Mouse (Mus musculus): ENCODE measurements at regions not wholly inside any gene's neighbourhood (a gene's known extent, or its start where the extent isn't known, plus 50 kb on each side); places are given as distances from the start of the nearest gene placed in this dataset.

- 67% methylated on average over 9 of the region's 9 CpGs for WGBS
- Histone ChIP-seq H3K4me1 (replicated peaks; ENCODE audit: control insufficient read depth, insufficient read depth, low read length) (no peaks in the 10 kb centered on the region), H3K4me2 (ENCODE audit: low read length) (no peak overlapping the region), H3K27me3 (replicated peaks; ENCODE audit: control insufficient read depth, insufficient read depth, low read length) (no peaks in the 10 kb centered on the region), H3K36me3 (ENCODE audit: control insufficient read depth, insufficient read depth, low read length) (no peaks in the 10 kb centered on the region), H3K9ac (ENCODE audit: low read length) (no peak overlapping the region), H3K9me3 (ENCODE audit: control insufficient read depth, low read length) (no peaks in the 10 kb centered on the region; the same call in 1 of the 2 replicates), H3K27ac (ENCODE audit: low read depth) (no peak overlapping the region), H3K4me3 (ENCODE audit: low read depth, low read length) (no peak overlapping the region)
- DNase-seq (ENCODE audit: low spot score), result no peak
- ATAC-seq (replicated peaks; ENCODE audit: low FRiP score, low TSS enrichment, low read depth), result no peak
Measured at GRCm38 (mm10) chr9:115680703-115681576, 228.3 kb upstream of the Gadl1 start.

- ATAC-seq (replicated peaks; ENCODE audit: low FRiP score, low TSS enrichment, low read depth) (no peak), DNase-seq (ENCODE audit: low spot score) (no peak)
- Histone ChIP-seq H3K27ac (ENCODE audit: low read depth) (no peak overlapping the region), H3K4me2 (ENCODE audit: low read length) (no peak overlapping the region), H3K4me1 (replicated peaks; ENCODE audit: control insufficient read depth, insufficient read depth, low read length) (no peaks in the 10 kb centered on the region), H3K36me3 (ENCODE audit: control insufficient read depth, insufficient read depth, low read length) (no peaks in the 10 kb centered on the region), H3K4me3 (ENCODE audit: low read depth, low read length) (no peak overlapping the region), H3K9me3 (ENCODE audit: control insufficient read depth, low read length) (no peaks in the 10 kb centered on the region; the same call in 1 of the 2 replicates), H3K27me3 (replicated peaks; ENCODE audit: control insufficient read depth, insufficient read depth, low read length) (no peaks in the 10 kb centered on the region), H3K9ac (ENCODE audit: low read length) (no peak overlapping the region)
- 57% methylated on average over 9 of the region's 9 CpGs for WGBS
Measured at GRCm38 (mm10) chr9:115681841-115682240, 227.4 kb upstream of the Gadl1 start.

GRCm38 (mm10) chr9:115683951-115684350 lies 225.3 kb upstream of the Gadl1 start:
- Histone ChIP-seq H3K36me3 (ENCODE audit: control insufficient read depth, insufficient read depth, low read length) (no peaks in the 10 kb centered on the region), H3K4me2 (ENCODE audit: low read length) (no peak overlapping the region), H3K4me3 (ENCODE audit: low read depth, low read length) (no peak overlapping the region), H3K27me3 (replicated peaks; ENCODE audit: control insufficient read depth, insufficient read depth, low read length) (no peaks in the 10 kb centered on the region), H3K4me1 (replicated peaks; ENCODE audit: control insufficient read depth, insufficient read depth, low read length) (no peaks in the 10 kb centered on the region), H3K27ac (ENCODE audit: low read depth) (no peak overlapping the region), H3K9me3 (ENCODE audit: control insufficient read depth, low read length) (no peaks in the 10 kb centered on the region; the same call in 1 of the 2 replicates), H3K9ac (ENCODE audit: low read length) (no peak overlapping the region)
- no peak for ATAC-seq (replicated peaks; ENCODE audit: low FRiP score, low TSS enrichment, low read depth)
- DNase-seq (ENCODE audit: low spot score), result no peak

- Histone ChIP-seq H3K4me2 (ENCODE audit: low read length) (no peak overlapping the region), H3K36me3 (ENCODE audit: control insufficient read depth, insufficient read depth, low read length) (no peaks in the 10 kb centered on the region), H3K9ac (ENCODE audit: low read length) (no peak overlapping the region), H3K4me3 (ENCODE audit: low read depth, low read length) (no peak overlapping the region), H3K27me3 (replicated peaks; ENCODE audit: control insufficient read depth, insufficient read depth, low read length) (no peaks in the 10 kb centered on the region), H3K4me1 (replicated peaks; ENCODE audit: control insufficient read depth, insufficient read depth, low read length) (no peaks in the 10 kb centered on the region), H3K9me3 (ENCODE audit: control insufficient read depth, low read length) (no peaks in the 10 kb centered on the region; the same call in 1 of the 2 replicates), H3K27ac (ENCODE audit: low read depth) (no peak overlapping the region)
- ATAC-seq (replicated peaks; ENCODE audit: low FRiP score, low TSS enrichment, low read depth) (no peak), DNase-seq (ENCODE audit: low spot score) (no peak)
- WGBS, result 84% methylated on average over 5 of the region's 5 CpGs
Measured at GRCm38 (mm10) chr9:115686605-115687004, 222.7 kb upstream of the Gadl1 start.

GRCm38 (mm10) chr9:115692837-115693236 lies 216.4 kb upstream of the Gadl1 start:
- 64% methylated on average over 2 of the region's 2 CpGs for WGBS
- H3K27me3 ChIP-seq (replicated peaks; ENCODE audit: control insufficient read depth, insufficient read depth, low read length), result no peaks in the 10 kb centered on the region
- no peaks in the 10 kb centered on the region for H3K9me3 ChIP-seq (ENCODE audit: control insufficient read depth, low read length)
- ATAC-seq (replicated peaks; ENCODE audit: low FRiP score, low TSS enrichment, low read depth) (no peak), DNase-seq (ENCODE audit: low spot score) (no peak)
- no peak overlapping the region for H3K4me2 ChIP-seq (ENCODE audit: low read length)
- H3K4me1 ChIP-seq (replicated peaks; ENCODE audit: control insufficient read depth, insufficient read depth, low read length), result no peaks in the 10 kb centered on the region
- H3K27ac ChIP-seq (ENCODE audit: low read depth), result no peak overlapping the region
- H3K9ac ChIP-seq (ENCODE audit: low read length), result no peak overlapping the region
- no peaks in the 10 kb centered on the region for H3K36me3 ChIP-seq (ENCODE audit: control insufficient read depth, insufficient read depth, low read length)
- no peak overlapping the region for H3K4me3 ChIP-seq (ENCODE audit: low read depth, low read length)

GRCm38 (mm10) chr9:115703791-115704190 lies 205.5 kb upstream of the Gadl1 start:
- Histone ChIP-seq H3K4me2 (ENCODE audit: low read length) (no peak overlapping the region), H3K27me3 (replicated peaks; ENCODE audit: control insufficient read depth, insufficient read depth, low read length) (no peaks in the 10 kb centered on the region), H3K4me3 (ENCODE audit: low read depth, low read length) (no peak overlapping the region), H3K9ac (ENCODE audit: low read length) (no peak overlapping the region), H3K36me3 (ENCODE audit: control insufficient read depth, insufficient read depth, low read length) (no peaks in the 10 kb centered on the region), H3K4me1 (replicated peaks; ENCODE audit: control insufficient read depth, insufficient read depth, low read length) (peaks cover 7% of the 10 kb centered on the region; the same call in 1 of the 2 replicates), H3K9me3 (ENCODE audit: control insufficient read depth, low read length) (no peaks in the 10 kb centered on the region), H3K27ac (ENCODE audit: low read depth) (no peak overlapping the region)
- 90% methylated on average over 7 of the region's 7 CpGs for WGBS
- ATAC-seq (replicated peaks; ENCODE audit: low FRiP score, low TSS enrichment, low read depth) (no peak), DNase-seq (ENCODE audit: low spot score) (no peak)

- DNase-seq (ENCODE audit: low spot score) (peak; percentile 72), ATAC-seq (replicated peaks; ENCODE audit: low FRiP score, low TSS enrichment, low read depth) (no peak)
- H3K36me3 ChIP-seq (ENCODE audit: control insufficient read depth, insufficient read depth, low read length), result no peaks in the 10 kb centered on the region
- H3K4me3 ChIP-seq (ENCODE audit: low read depth, low read length), result no peak overlapping the region
- no peaks in the 10 kb centered on the region for H3K9me3 ChIP-seq (ENCODE audit: control insufficient read depth, low read length)
- no peak overlapping the region for H3K27ac ChIP-seq (ENCODE audit: low read depth)
- 35% methylated on average over 9 of the region's 9 CpGs for WGBS
- H3K9ac ChIP-seq (ENCODE audit: low read length), result no peak overlapping the region
- H3K27me3 ChIP-seq (replicated peaks; ENCODE audit: control insufficient read depth, insufficient read depth, low read length), result no peaks in the 10 kb centered on the region
- no peak overlapping the region for H3K4me2 ChIP-seq (ENCODE audit: low read length)
- peaks cover 7% of the 10 kb centered on the region; the same call in 1 of the 2 replicates for H3K4me1 ChIP-seq (replicated peaks; ENCODE audit: control insufficient read depth, insufficient read depth, low read length)
Measured at GRCm38 (mm10) chr9:115704249-115704648, 205.0 kb upstream of the Gadl1 start.

- no peak for DNase-seq (ENCODE audit: low spot score)
- no peak overlapping the region for H3K9ac ChIP-seq (ENCODE audit: low read length)
- peaks cover 7% of the 10 kb centered on the region; the same call in 1 of the 2 replicates for H3K4me1 ChIP-seq (replicated peaks; ENCODE audit: control insufficient read depth, insufficient read depth, low read length)
- H3K4me2 ChIP-seq (ENCODE audit: low read length), result no peak overlapping the region
- H3K27me3 ChIP-seq (replicated peaks; ENCODE audit: control insufficient read depth, insufficient read depth, low read length), result no peaks in the 10 kb centered on the region
- ATAC-seq (replicated peaks; ENCODE audit: low FRiP score, low TSS enrichment, low read depth), result no peak
- H3K36me3 ChIP-seq (ENCODE audit: control insufficient read depth, insufficient read depth, low read length), result no peaks in the 10 kb centered on the region
- H3K27ac ChIP-seq (ENCODE audit: low read depth), result no peak overlapping the region
- H3K4me3 ChIP-seq (ENCODE audit: low read depth, low read length), result no peak overlapping the region
- 83% methylated on average over 6 of the region's 6 CpGs for WGBS
- no peaks in the 10 kb centered on the region for H3K9me3 ChIP-seq (ENCODE audit: control insufficient read depth, low read length)
Measured at GRCm38 (mm10) chr9:115705761-115706160, 203.5 kb upstream of the Gadl1 start.
